Mouse (Mus musculus): ENCODE measurements at regions not wholly inside any gene's neighbourhood (a gene's known extent, or its start where the extent isn't known, plus 50 kb on each side); places are given as distances from the start of the nearest gene placed in this dataset.

DNA sequence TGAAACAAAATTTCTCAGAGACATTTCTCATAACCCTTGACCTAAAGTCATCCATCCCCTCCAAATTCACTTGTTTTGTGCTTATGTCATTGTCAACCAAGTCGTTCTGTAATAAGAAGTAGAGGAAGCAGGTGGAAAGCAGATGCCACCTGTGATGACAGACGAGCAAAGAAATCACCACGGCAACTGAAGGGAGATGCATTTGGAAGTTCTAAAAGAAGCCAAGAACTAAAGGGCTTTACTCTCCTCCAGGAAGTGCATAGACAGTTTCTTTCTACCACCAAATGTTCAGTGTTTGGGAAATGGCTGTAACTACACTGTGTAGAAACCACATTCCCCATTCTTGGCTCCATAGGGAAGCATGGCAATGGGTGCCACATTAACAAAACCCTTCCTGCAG, 317.4 kb downstream of the Gm10184 start:
- DNase-seq = no peak

DNA sequence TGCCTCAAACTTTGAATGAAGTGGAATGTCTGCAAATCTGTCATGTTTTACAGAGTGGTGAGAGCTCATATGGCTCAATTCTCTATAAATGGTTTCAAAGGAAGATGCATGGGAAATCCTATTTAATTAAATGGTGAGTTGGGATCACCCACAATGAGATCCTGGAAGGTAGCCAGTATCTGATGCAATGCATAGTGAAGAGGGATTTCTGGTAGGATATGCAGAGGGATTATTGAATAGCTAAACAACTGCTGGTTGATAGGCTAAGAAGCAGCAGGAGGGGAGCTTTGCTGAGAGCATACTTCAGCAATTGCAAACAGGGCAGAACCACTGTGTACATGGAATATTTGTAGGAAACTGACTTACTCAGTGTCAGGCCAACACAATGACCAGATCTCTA, 350.7 kb downstream of the Gm10184 start:
- no peak for DNase-seq

DNA sequence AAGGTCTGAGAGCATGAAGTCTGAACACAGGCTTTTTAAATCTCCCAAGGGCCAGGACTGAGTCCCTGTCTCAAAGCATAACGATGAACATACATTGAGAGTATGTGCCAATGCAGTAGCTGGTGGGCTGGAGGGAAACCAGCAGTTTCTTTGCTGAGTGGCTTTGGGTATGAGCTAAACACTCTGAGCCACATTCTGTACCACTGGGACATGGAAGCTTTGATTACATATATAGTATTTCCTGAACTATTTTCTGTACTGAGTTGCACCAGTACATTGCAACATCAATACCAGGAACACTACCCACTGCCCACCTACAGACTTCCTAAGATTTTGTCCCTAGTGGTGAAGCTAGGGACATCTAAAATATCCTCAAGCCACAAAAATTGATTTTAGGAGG, 354.3 kb upstream of the Fshr start:
- DNase-seq = no peak

DNA sequence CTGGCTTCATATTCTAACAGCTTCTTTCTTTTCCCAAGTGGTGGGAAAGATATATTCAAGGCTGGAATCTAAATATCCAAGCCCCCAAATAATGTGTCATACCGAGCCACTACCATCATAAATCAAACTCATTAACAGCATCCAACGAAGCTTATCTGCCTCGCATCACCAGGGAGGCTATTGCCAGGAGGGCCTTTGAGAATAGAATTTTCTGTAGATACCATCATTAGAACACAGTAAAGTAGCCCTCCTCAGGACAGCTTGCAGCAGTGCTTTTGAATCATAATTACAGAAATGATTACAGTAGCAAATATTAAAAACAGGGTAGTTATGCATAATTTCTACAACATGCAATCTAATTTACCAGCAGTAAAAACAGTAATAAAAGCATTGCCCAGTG, 353.1 kb upstream of the Fshr start:
- no peak for DNase-seq

DNA sequence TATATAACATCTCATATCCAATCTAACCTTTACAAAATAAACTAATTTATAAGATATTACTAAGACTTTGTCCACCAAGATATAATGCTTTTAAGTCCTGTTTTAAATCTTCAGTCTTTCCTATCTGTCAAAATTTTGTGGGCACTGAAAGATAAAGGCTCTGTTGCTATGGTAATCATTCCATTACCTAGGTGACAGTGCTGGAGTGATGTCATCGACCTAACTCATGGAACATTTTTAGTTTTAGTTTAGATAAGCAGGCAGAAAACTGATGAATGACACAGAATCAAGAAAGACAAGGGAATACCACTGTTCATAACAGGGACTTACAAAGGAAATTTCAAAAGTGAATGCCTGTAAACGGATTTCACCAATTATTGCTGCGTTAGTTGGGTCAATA, 350.3 kb upstream of the Fshr start:
- no peak for DNase-seq

DNA sequence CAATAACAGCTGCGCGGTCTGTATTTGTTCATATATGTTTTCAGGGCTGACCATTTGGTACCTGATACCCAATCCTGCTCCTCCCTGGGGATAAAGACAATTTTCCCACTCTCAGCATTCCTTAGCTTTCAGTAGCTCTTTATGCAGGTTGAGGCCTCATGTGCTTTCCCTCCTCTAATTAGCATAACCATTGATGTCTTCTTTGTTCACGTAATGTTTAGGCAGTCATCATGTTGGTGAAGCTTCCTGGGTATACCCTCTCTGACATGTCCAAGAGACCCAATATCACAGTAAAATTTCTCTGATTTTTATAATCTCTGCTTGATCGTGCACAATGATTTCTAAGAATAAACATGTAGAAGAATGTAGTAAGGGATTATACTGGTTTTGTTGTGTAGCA, 321.4 kb upstream of the Fshr start:
- DNase-seq = no peak

DNA sequence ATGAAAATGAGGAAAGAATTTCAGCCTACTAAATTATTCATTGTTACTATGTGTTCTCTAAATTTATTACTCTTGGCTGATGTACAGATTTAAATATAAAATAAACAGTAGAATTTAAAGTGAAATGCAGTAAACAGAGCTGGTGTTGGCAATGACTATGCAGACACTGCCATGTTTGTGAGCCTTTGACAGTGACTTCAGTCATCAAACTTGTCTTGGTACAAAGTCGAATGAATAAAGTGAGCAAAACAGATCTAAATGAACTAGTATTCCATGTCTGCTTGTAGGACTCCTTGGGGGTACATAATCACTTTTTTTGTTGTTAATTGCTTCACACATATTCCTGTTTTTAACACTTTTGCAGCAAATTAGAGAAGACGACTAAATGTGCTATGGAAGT, 318.9 kb upstream of the Fshr start:
- DNase-seq = no peak

DNA sequence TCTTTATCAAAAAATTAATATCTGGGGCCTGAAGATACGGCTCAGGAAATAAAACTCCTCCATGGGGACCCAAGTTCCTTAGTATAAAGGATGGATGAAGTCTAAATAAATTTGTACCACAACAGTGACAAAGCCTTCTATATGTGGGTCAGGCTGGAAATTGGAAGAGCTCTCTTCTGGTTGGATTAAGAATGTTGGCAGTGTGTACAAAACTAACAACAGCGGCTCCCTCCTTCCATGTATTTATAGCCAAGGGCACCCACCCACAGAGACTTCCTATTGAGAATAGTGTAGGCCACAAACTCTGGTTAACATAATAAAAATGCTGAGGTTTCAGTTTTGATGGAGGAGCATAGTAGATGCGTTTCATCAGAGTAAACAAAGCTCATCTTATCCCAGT, 304.8 kb upstream of the Fshr start:
- no peak for DNase-seq

DNA sequence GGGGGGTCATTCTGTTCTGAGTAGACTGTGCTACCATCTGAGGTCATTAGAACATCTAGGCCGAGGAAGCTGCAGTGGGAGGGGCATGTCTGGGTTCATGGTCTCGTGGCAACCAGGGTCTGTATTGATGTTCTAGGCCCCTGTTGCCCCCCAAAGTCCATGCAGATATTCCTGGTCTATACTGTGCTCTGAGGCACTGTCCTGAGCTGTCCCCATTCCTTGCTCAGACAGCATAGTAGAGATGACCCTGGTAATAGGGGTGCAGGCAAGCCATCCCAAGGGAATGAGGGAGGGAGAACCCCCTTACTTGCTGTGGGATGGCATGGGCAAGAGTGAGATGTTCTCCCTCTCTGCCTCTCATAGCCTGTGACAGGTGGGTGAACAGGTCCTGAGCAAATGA, 293.1 kb upstream of the Fshr start:
- DNase-seq = no peak

DNA sequence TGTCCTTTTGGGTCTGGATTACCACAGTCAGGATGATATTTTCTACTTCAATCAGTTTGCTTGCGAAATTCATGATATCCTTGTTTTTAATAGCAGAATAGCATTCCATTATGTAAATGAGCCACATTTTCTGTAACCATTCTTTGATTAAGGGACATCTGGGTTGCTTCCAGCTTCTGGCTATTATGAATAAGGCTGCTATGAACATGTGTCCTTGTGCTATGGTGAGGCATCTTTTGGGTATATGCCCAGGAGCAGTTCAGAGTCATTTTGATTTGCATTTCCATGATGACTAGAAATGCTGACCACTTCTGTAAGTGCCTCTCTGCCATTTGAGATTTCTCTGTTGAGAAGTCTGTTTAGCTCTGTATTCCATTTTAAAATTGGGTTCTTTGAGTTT, 266.0 kb upstream of the Fshr start:
- peak; percentile 25 to 33 for DNase-seq

DNA sequence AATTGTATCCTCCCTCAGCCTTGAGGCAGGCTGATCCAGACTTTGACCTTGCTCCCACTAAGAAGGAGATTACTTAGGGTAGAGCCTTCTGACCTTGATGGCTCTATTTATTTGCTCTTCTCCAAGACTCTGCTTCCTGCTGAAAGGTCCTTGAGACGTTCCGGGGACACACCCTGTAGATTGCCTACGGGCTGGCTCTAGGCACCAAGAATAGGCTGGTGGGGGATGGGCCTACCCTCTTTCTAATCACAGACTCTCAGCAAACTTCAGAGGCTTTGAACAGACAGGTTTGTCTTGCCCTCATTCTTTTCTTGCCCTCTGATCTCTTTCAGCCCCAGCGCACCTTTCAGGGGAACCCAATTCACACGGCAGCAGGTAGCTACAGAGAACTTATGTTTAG, 265.4 kb upstream of the Fshr start:
- DNase-seq = no peak

DNA sequence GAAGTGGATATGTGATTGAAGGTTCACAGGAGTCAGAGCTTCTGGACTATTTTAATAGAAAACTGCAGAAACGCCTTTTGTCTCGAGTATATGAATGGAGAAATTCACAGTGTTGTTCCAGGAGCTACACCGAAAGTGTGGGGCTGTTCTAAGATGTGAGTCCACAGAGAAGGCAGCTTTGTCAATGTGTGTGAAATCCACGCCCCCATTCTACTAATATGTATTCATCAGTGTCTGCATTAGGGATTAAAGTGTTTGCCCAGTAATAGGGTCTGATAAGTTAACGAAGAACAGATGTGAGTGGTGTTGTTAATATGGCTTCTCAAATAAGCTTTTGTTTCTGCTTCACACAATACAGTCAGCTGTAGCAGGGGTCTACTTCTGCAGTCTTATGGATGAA, 260.0 kb upstream of the Fshr start:
- no peak for DNase-seq

DNA sequence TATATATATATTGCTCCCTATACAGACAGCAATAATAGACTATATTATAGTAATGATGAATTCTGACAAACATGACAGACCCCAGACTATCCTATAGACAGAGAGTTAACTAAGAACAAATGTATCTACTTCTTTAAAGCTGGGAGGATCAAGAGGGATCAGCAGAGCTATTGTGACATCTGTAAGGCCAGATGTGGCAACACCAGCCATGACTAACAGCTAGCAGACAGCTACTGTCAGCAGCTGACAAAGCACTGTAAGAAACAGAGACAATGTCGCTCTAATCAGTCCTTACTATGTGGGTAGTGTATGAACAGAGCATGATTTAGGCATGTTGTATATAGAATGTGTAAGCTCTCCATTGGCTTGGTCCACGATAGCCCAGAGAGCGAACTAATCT, 253.8 kb upstream of the Fshr start:
- peak; percentile 14 to 52 for DNase-seq

DNA sequence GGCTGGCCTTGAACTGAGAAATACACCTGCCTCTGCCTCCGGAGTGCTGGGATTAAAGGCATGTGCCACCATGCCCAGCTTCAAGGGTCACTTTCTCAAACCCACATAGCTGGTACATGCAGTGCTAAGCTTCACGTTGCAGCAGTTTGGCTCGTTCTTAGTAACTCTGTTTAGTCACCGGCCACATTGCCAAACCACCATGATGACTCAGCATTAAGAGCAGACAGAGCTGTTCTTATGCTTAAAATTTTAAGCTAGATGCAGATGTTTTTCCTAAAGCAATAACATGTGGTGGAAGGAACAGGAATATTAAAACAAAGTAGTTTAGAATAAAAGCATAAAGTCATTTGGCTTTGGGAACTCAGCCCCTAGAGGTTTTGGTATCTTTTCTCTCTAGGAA, 250.2 kb upstream of the Fshr start:
- peak; percentile 51 to 72 for DNase-seq

DNA sequence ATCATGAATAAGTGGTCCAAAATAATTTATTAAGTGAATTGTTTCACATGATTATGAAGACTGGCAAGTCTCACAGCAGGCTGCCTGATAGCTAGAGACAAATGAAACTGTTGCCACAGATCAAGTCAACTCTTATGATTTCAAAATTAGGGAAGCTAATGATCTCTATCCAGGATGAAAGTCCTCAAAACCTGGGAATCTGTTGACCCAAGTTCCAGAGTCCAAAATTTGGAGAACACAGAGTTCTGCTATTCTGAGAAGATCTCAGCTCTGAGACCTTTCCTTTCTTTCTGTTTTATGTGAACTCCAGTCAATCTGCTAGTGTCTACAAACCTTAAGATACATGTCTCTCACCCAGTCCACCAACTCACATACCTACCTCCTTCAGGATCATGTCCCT, 248.9 kb upstream of the Fshr start:
- DNase-seq = no peak

DNA sequence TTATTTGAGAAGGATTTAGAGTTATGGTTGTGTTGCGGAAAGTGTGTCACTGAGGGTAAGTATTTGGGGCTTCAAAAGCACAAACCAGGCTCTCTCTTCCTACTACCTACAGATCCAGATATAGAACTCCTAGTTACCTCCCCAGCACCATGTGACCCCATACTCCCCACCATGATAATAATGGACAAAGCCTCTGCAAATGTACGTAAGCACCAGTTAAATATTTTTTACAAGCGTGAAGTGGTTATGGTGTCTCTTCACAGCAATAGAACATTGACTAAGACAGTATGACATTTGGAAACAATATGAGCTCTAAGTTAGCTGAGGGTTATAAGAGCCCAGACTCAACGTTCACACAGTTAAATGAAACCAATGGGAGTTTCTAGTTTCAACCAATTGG, 233.8 kb upstream of the Fshr start:
- no peak for DNase-seq

DNA sequence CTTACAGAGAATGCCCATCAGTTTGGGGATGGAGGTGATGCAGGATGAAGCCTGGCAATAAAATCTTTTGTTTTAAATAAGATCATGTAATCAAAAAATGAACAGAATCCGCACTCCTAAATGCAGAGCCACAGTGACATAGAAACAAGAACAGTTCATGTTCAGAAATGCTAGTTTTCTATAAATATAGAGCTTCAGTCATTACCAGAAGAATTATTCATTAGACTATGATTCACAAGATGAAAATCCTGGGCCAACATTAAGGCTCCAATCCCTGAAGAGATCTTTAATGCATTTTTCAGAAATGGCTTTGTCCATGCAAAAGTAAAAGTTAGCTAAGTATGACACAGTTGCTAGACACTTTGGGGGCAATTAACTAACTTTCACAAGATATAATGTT, 209.6 kb upstream of the Fshr start:
- no peak for DNase-seq

DNA sequence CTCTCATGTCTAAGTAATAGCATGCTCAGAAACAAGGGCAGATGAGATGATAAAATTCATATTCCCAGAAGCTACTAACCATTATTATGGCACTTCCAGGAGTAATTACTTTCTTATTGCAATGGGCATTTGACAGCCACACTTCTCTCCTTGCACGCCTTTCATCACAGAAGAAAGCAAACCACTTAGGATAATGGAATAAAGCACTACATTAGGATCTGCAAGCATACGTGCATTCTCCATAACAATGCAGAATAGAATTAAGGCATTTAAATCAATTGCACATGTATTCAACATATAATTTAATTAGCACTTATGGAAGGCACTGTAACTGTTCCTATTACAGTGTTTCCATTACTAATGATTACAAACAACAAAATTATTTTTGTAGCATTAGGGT, 205.1 kb upstream of the Fshr start:
- no peak for DNase-seq

DNA sequence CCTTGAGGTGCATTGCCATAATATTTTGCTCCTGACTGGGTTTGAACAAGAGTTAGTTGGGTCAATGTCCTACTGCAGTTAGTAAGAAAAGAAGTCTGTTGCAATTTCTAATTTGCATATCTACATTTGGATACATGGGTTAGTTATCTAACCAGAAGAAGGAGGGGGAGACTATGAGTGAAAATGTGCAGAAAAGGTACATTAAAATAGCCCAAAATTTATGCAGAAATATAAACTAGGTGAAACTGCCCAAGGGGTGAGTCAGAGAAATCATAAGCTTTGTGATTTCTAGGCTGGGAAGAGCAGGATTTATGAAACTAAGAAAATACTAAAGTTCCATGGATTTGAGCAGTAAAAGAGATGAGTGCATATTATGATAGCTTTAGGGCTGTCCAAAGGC, 156.8 kb upstream of the Fshr start:
- no peak for DNase-seq

DNA sequence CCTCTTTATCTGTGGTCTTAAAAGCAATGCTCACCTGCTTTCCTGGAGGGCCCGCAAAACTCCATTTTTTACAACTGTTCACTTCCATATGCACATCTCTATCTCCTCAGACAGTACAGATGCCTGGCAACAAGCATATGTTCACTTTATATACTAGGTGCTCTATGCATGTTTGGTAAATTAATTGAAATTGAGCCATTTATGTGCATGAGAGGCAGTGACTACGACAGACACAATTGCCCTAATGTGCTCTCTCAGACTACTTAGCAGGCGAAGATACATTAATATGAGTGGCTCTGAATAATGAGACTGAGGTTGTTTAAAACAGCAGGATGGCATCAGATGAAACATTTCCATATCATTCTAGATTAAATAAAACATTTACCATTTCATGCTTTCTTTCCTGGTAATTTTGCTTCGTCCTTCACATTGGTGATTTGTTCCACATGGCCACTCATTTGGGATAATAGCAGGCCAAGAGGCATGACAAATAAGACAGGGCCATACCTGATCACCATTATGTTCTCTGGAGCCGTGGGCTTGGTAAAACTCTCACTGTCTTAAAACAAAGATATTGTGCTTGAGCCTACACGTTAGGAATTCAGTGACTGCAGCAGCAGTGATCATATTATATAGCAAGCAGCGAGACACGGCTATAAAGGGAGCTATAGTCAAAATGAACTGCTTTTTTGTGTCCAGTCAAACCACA, 140.2 kb upstream of the Fshr start:
- DNase-seq = no peak

DNA sequence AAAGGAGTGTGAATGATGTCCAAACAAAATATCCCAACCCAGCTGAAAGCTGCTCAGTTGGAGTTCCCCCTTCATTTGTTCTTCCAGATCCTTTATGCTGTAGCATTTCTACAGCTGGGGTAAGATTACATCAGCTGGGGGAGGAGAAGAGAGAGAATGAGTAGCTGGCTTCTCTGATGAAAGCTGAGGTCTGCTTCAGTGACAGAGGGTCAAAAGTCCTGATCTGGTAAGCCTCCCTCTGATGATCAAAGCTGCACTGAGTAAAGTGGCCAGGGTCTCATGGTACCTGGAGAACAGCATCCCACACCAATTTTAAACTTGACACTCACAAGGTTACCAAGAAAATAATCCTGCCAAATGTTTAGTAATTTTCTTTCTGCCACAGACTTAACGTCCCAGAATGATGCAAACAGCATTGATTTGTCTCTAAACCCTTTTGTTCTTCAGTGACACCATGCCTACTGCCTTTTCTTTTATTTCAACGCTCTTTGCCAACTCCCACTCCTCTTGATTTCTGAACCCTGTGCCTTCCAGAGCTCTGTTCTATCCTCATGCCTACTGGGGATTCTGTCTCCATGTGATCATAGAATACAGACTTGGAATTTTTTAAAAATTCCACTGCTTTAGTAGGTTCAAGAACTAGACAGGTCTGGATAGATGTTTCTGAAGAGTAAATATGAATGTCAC, 119.3 kb upstream of the Fshr start:
- DNase-seq = no peak

DNA sequence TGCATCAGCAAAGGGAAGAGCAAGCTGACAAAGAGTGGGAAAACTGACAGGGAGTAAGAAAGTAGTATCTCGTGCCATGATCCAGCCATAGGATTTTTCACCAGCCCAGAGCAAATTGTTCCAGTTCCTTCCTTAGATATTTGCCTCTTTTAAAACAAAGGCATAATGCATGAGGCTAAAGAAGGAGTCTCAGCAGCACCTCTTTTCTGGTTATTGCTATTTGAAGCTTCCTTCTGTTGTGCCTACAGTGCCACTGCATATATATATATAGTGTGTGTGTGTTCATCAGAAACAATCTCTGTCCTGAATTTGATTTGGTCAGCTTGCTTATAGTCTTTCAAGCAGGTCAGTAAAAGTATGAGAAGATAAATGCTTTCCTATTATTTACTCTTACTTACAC, 117.9 kb upstream of the Fshr start:
- no peak for DNase-seq

DNA sequence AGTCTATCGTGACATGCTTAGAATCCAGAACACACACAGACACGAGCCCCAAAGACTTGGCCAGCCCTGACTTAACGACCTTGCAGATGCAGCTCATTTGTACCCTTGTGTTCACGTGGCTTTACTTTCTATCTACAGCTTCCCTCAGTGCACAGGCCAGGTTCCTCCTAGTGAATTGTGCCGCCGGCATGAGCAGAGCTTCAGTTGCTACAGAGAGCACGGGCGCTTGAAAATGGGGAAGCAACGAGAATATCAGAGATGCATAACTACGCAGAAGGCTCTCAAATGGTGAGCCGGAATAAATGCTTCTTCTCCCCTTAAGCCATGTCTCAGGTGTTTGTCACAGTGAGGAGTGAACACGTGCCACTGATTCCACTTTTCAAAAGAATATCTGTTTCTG, 110.7 kb upstream of the Fshr start:
- DNase-seq = no peak

DNA sequence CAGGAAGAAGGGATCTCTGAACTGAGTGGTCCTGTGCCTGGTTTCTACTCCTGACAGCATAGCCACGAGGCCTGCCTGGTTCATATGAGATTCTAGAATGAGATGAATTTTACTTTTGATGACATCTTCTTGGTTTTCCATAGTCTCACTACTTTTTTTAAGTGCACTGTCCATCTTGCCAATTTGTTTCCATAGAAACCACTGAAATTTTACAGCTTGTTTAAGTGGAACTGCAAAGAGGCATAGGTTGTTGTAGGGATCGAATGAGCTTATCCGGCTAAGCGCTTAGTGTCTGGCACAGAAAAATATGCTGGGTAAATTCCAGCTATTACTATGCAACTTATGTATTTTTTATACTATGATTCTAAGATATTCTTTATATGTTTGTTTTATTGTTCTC, 100.8 kb upstream of the Fshr start:
- no peak for DNase-seq

Measured in adrenal gland, postnatal 36 days (tissue).